Mouse (Mus musculus) common myeloid progenitor, adult 5-6 weeks (primary cell): ENCODE results near the gene Mycl. TPM values are rescaled to one million over a fixed set of nuclear protein-coding genes. Genes with fewer than 3 reads are reported as not detected.
A peak's percentile ranks its signal among the peaks of the same experiment; 100 is the strongest.

Experiments used
- ATAC-seq: replicated peaks from 2 replicates; pipeline ENCODE4 v1.8.0; 2016; ENCODE audit warnings: low read depth, mild to moderate bottlenecking, moderate TSS enrichment, inconsistent platforms; ENCODE audit not compliant: poor library complexity, severe bottlenecking
- total RNA-seq: library from RNA; stranded (forward); fragments of 200-1000, 187-1606 nt; gene quantifications from 2 replicates; pipeline ENCODE4 v1.2.3, GENCODE M21; 2017

Gene Mycl
- 1.5 and 3.7 TPM in 2 replicates for total RNA-seq

DNA sequence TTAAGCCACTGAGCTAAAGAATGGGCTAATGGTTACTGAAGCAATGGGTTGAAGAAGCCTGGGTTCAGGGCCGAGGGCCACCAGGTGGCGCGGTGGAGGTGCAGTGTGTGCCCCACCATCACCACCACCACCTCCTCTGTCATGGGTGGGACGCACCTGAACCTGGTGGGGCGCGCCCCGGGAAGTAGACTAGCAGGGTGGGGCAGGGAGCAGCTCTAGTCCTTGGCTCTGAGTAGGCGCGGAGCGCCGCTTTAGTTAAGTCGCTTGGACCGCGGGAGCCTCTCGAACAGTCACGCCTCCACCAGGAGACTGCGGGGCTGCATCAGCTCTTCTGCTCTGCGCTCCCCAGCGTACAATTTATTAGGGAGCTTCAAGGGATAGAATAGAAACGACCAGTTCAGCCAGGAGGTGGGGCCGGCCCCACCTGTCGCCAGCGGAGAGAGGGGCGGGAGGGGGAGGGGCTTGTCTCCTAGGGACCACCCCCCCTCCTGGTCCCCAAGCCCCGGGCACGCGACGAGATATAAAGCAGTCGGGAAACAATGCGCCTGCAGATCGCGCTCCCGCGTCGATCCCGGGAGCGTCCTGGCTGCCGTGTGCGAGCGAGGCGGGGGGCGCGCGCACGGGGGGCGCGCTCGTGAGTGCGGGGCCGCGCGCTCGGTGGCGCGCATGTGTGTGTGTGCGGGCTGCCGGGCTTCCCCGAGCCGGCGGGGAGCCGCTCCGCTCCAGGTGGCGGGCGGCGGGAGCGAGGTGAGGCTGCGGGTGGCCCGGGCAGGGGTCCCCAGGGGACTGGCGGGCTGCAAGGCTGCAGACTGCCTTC, at the start of gene Mycl:
Gene Mycl (plus strand): TSS at position 249 of the 817 bp plus-strand sequence.
- peak; percentile 79 for ATAC-seq

DNA sequence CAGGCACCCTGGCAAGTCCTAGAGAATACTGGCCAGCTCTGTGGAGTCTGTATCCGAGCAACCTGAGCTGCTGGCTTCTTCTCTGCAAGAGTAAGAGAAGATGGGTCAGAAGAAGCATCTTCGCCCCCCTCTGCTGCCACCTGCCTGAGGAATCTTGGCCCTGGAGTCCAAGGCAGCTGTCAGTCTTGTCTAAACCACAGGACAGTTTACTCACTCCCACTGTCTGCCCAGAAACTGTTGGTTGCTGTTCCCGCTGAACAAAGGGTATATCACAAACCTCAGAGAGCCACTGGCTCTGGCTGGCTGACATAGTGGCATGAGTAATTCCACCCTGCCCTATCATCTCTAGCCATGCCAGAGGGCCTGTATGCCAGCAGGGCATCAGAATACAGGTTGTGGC, 48.2 kb upstream of the Mycl start:
- ATAC-seq = no peak

DNA sequence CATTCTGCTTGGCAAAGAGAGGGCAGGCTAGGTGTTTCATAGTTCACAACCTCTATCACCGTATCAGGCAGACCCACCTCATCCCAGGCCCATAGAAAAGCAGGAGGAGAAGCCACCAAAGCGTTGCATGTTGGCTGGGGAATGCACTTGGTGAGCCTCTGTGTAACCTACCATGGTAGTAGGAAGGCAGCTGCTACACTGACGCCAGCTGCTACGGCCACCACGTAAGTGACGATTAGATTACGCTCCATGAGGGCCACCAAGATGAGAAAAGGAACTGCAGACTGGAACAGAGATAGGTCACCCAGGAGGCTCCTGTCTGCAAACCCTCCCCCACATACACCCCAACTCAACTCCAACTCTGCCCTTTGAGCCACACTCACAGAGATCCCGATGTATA, 46.4 kb upstream of the Mycl start:
- no peak for ATAC-seq

DNA sequence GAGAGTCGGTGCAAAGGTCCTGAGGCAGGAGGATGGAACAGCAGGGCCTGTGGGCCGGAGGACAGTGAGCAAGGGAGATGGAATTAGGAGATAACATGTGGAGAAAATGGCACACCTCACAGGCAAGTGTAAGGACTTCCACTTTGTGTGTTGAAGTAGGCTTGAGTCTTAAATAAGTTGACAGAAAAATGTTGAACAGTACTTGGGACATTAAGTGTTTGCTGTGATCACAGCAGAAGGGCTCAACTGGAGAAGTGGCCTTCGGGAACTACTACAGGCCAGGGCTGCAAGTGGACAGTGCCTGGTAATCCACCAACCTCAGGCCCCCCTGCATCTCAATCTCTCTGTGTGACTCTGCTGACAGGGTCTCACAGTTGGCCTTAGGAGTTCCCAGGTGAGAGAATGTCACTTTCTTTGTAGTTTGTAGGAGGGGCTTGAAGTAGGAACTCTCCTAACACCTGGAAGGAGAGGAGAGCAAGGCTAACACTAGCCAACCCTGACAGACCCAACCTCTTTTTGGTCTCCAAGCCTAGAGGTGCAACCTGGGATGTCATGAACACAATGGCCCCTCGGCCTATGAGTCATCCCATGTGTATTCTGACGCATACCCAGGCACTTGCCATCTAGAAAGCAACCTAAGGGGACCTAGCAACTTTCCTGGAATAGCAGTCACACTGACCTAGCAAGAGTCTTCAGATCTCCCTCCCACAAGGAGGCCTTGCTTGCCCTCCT, 40.6 kb upstream of the Mycl start:
- ATAC-seq = no peak

DNA sequence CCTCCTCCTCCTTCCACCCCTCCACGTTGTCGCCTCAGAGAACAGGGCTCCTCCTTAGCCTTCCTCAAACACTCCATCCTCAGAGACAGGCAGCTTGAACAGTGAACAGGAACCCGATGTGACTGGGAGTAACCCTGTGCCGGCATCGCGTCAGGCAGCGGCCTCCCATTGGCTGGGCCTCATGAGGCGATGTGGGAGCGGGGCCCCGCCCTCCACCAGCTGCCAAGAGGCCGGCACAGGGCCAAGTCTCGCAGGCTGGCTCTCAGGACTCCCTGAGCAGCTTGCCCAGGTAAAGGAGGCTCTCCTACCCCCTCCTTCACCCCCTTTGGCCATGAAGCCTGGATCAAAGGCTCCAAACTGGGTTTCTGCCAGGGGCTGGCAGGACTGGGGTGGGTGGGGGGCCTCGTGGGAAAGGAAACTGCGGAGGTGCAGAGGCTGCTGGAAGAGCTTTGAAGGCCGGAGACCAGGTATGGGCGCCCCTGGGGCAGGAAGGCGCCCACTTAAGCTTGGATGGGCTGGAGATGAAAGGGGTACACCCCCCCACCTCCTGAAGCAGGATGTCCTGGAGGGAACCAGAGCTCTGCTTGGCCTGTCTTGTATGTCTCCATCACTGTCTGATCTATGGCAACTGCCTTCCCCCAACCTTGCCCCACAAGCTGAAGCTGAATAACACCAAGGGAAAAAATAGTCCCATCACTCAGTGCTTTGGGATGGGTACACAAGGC, 39.9 kb upstream of the Mycl start:
- ATAC-seq = peak; percentile 96

DNA sequence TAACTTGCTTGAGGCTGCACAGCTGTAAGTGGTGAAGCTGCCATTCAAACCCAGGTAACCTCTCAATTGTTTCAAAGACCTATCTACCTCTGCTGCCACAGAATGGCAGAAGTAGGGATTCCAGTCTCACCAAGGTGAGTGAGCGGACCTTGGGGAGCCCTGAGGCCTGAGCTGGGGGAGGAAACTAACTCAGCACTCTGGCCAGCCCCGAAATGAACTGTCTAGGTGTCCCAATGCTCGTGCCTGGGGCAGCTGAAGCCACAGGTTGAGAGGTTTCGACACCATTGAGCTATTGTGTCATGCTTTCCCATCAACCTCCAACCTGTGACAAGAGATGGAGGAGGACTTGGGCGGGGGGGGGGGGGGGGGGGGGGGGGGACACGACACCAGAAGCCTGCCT, 39.2 kb upstream of the Mycl start:
- no peak for ATAC-seq

DNA sequence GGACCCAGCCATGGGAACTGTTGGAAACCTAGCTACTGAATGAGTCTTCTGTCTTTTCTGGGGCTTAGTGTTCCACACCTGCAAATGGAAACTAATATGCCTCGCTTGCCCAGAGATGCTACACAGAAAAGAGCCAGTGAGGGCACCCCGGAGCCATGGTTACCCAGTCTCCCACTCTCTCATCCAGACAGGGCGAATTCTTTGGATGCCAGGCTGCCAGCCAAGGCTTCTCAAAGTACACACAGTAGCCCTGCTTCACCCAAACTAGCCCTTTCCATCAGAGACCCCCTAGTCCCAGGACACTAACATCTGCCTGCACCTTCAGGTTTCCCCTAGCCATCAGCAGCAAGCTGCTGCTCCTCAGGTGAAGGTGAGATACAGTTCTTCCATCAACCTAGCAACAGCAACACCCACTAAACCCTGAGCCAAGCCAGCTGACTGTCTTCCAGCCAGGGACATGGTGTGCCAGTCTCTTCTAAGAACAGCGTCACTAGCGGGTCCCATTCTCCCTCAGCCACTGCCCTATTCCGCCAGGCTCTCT, 36.9 kb upstream of the Mycl start:
- no peak for ATAC-seq

DNA sequence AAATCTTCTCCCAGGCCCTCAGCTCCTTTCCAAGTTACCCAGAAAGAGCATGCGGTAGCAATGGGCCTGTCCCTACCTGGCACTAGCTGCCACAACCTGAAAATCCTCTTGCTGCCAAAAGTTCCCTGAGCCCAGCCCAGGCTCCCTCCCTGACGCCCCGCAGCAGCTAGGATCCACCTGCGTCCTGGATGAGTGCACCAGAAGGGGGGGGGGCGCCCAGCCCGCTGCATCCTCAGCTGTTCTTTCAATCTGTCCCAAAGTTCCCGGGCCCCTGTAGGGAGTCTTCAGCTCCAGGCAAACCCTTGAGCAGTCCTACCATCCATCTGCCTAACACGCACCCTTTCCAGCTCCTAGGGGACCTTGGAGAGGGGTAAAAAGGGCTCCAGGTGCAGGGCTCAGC, 35.6 kb upstream of the Mycl start:
- no peak for ATAC-seq

DNA sequence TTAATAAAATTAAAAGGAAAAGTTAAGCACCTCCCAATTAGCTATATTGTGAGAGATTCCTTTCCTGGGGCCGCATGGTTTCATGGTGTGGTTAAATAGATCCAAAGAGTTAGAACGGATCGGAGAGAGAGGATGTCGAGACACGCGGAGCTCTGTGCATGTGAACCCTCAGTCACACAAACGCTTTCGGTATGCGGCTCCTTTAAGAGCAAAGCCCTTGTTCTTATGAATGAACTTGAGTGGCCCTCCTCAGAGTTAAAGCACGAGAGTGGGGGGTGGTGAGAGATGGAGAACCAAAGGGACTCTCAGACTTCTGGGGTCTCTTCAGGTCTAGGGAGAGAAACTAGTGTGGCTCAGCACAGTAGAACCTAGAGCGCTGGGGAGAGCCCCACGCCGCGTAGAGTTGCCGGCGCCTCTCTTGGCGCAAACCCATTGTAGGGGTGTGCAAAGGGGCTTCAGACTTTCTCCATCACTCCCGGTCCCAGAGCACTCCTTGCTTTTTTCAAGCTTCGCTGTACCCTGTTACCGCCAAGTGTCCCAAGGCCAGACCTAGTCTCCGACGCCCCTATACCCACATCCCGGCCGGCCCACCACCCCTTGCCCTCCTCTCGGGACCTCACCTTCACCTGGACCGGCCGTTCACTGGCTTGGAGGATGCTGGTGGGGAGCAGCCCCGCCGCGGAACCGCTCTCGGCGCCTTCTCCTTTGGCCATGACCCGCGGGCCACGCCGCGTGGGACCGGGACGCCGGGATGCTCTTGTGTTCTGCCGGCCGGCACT, 34.9 kb upstream of the Mycl start:
- peak; percentile 28 for ATAC-seq

DNA sequence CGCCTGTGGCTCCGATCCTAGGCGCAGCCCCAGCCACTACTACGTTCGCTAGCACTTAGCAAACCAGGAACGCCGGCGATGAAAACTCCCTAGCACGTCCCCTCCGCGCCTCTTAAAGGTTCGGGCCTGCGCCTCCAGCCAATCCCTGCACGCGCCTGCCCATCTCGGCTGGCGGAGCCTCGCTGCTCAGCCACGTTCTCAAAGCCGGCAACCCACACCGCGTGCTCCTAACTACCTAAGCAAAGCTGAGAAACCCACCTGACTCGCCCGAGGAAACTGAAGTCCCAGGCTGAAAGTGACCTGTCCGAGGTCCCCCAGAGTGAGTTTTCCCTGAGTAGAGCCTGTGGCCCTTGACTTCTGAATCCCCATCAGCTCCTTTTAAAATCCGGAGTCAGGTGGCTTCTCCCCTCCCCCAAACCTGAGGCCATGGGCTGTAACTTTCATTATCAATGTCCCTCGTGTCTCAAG, 34.3 kb upstream of the Mycl start, which contains the start of gene Mfsd2a:
Gene Mfsd2a (minus strand): TSS at position 89 of the 468 bp plus-strand sequence.
- peak; percentile 56 for ATAC-seq

DNA sequence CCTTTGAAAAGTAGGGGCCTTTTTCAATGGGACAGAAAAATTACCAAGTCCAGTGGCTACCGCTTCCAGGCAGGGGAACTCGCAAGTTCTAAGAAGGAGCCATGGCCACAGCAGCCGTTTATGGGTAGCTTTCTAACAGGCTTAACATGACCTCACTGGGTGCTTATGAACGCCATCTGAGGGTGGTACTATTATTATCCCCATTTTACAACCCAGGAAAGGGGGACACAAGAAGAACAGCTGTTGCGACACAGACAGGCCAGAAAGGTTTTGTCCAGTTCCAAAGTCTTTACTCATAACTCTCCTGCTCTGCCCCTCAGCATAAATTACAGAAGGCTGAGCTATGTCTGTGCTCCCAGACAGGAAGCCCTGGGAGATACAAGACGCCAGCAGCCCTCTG, 33.9 kb upstream of the Mycl start:
- ATAC-seq = no peak

DNA sequence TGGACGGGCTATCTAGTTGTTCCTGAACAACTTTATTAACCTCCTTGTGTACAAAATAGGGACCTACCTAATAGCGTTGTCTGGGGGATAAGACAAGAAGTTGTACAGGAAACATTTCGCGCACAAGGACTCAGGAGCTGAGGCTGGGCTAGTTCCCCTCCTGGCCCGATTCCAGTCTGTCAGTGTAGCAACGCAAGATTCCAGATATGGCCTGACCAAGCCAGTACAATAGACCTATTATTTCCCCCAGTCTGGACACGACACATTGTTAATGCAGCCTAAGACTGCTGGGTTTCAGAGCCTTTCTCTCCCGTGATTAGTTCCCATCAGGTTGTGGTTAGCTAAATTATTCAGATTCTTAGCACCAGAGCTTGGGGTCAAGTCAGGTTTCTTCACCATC, 32.7 kb upstream of the Mycl start:
- ATAC-seq = peak; percentile 26; the same call in 1 of the 2 replicates

DNA sequence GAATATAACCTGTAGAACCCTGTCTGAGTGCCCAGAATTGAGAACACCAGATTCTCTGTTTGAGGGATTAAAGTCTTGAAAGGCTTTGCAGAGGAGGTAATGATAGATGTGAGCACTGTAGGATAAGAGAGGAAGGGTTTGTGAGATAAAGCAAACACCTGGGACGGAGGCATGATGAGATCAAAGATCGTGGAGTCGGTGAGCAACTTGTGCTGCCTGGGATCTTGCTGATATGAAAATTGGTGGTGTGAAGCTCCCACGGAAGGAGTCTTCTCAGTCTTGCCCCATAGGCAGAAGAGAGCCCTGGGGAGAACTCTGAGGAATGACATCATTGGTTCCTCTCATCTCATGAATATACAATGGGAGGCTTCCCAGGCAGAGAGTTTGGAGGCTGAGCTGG, 27.3 kb upstream of the Mycl start:
- ATAC-seq = no peak

DNA sequence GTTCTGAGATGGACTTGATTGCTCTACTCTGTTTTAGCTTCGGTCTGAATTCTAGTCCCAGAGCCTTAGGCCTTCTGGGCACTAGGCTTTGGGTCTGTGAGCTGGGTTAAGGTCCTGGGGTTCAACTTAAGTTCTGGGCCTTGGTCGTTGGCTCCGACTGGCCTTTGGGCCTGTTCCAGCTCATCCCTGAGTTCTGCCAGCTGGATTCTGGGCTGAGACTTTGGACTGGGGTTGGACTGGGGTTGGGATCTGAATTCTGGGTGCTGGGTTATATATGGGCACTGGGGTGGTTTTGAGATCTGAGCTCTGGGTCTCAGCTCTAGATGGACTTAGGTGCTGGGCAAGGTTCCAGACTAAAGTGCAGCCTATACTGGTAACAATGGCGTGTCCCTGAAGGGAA, 24.3 kb upstream of the Mycl start:
- no peak for ATAC-seq

DNA sequence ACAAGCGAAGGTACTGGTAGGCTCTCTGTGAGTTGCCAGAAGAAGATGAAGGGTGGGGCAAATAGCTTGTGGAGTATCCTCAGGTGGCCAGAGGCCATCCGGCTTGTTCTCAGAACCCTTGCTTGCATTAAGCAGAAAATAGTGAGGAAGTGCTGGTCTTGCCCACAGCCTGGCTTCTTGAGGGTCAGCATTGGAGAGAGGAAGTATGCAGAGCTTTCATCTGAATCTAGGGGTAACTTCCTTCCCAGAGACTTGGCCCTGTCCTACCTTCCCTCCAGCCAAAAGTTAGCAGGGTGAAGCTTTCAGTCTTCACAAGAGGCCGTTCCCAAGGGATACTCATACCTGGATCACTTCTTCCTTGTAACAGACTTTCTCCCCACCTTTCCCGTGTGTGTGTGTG, 23.8 kb upstream of the Mycl start:
- peak; percentile 65 for ATAC-seq

DNA sequence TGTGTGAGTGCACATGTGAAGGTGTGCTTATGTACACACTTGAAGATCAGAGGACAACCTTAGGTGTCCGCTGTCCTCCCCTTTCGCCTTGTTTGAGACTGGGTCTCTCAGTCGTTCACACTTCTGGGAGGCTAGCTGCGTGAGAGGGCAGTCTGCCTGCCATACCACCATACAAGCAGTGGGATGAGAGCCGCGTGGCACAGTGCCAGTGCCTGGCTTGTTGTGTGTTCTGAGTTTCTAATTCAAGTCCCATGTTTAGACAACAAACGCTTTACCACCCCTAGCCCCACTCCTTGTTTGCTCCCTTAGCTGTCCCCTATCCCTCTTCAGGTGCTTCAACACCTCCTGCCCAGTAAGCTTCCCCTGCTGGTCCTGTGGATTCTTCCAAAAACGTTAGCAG, 23.4 kb upstream of the Mycl start:
- ATAC-seq = no peak

DNA sequence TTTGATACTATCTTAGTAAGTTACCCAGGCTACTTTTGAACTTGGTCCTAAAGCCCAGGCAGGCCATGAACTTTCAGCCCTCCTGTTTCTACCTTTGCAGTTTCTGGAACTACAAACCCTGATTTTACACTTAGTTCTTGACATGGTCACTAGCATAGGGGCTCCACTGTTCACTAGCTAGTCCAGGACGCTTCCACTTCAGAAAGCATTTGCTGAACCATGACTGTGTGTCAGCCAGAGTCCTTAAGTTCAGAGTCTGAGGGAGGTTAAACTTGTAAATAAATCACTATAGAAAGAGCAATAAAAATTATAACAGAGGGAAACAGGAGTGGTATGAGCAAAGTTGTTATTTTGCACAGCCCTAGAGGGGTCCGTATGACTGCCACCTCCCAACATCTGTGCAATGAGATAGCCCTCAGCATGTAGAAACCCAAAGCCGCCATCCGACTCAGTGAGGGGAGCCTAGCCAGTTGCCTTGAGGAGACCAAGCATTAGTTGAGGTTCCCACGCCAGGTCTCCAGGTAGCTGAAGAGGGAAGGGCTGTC, 20.4 kb upstream of the Mycl start:
- no peak for ATAC-seq

DNA sequence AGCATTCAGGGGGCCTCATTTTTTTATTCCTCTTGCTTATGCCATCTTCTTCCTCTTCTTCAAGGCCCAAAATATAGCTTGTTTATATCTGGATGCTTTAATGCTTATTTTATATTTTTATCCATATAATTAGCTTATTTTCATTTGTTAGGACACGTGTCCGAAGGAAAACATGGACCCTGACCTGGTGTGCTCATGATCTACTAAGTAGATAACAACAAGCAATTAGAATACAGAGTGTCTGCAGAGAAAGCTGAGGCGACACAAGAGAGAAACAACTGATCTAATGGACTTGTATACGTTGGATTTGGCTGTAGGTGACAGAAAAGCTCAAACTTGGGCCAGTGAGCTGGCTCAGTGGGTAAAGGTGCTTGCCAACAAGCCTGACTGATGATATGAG, 18.6 kb upstream of the Mycl start:
- ATAC-seq = no peak

DNA sequence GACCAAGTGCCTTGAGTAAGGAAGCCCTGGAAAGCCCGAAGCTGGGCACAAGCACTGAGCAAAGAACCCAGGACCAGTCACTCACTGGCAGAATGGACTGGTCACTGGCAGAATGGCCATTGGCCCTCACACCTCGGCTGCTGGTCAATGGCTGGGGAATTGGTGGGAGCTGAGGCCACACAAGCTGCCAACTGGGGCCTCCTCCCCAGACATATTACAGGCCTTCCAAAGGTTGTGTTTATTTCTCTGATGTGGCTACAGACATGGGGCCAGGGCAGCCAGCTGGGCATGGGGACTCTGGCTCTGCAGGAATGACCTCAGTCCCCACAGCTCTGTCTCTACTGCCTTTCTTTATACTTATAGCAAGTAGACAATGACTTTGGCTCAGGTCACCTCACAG, 16.6 kb upstream of the Mycl start:
- no peak for ATAC-seq
